26 mouse cellular contexts compared by ENCODE assay signal in genomic region chr16:39298856-39299255, GRCm38 (mm10).
DNase-seq lines count a peak whose midpoint lies in the region; ATAC-seq and TF ChIP-seq lines count a peak whose summit lies in the region.
"Had no signal": no experiment of that assay in that cellular context is flagged by ENCODE, and none has a peak within 500 bp of the region (broad histone marks: within the 10 kb centered on the region; RNA-seq: fewer than 3 reads in every experiment).

No protein-coding gene starts in this region.

- H3K27ac ChIP-seq in forebrain, embryonic 14.5 days (ENCODE audit: low read depth, low read length) = no peak overlapping the region
- no peak overlapping the region for H3K27ac ChIP-seq in forebrain, embryonic 10.5 days
- H3K27ac ChIP-seq in midbrain, embryonic 14.5 days (replicated peaks; ENCODE audit: low read depth, low read length) = no peak overlapping the region
- no peak overlapping the region for H3K27ac ChIP-seq in midbrain, embryonic 15.5 days
- H3K27ac ChIP-seq: embryonic facial prominence, embryonic 13.5 days; embryonic facial prominence, embryonic 15.5 days; forebrain, embryonic 13.5 days had no signal

- ATAC-seq in forebrain, embryonic 14.5 days = no peak
- no peak for ATAC-seq in midbrain, embryonic 14.5 days (ENCODE audit: low FRiP score, low TSS enrichment)
- no peak for ATAC-seq in midbrain, embryonic 15.5 days (replicated peaks)
- ATAC-seq: activated CD4-positive, CD25-positive, alpha-beta regulatory T cell, adult 4 months; CD4-positive, CD25-positive, alpha-beta regulatory T cell, adult 4 months; forebrain, embryonic 13.5 days; forebrain, embryonic 16.5 days; Patski had no signal

- 0 out of 2 replicates have a peak, but pooled peaks cover 4% of the 10 kb centered on the region for H3K4me1 ChIP-seq in forebrain, embryonic 14.5 days (ENCODE audit: control insufficient read depth, insufficient read depth, low read length)
- H3K4me1 ChIP-seq in forebrain, embryonic 10.5 days = peaks cover 14% of the 10 kb centered on the region
- peaks cover 25% of the 10 kb centered on the region; the same call in 1 of the 2 replicates for H3K4me1 ChIP-seq in midbrain, embryonic 14.5 days (ENCODE audit: control insufficient read depth, insufficient read depth, low read length)
- H3K4me1 ChIP-seq in midbrain, embryonic 15.5 days = peaks cover 21% of the 10 kb centered on the region
- H3K4me1 ChIP-seq: embryonic facial prominence, embryonic 15.5 days had no signal

- peak; percentile 34 for DNase-seq in forebrain, embryonic 14.5 days (ENCODE audit: low spot score)
- no peak for DNase-seq in forebrain, embryonic 10.5 days (ENCODE audit: extremely low spot score, low spot score)
- DNase-seq in midbrain, embryonic 14.5 days = peak; percentile 62
- DNase-seq in brain, embryonic 14.5 days (ENCODE audit: low read depth) = peak; percentile 63
- DNase-seq: adrenal gland, adult 8-10 months; adrenal gland, postnatal 14 days; adrenal gland, postnatal 36 days; B cell, adult 2 months; cerebellum, adult 11 months; cerebellum, adult 18-20 months; cerebellum, adult 8-10 months; cerebellum, adult 9-11 months; cerebellum, postnatal 14 days; cerebellum, postnatal 36 days; embryo, embryonic 11 days had no signal

- TF ChIP-seq POLR2A in brain, embryonic 14.5 days (IDR thresholded peaks at IDR 0.05; ENCODE audit: borderline replicate concordance, extremely low read depth, insufficient read depth, insufficient read length, poor library complexity, severe bottlenecking) = no peak

- H3K36me3 ChIP-seq in forebrain, embryonic 14.5 days (ENCODE audit: control insufficient read depth, insufficient read depth, low read length) = no peaks in the 10 kb centered on the region
- H3K36me3 ChIP-seq in forebrain, embryonic 10.5 days (replicated peaks) = no peaks in the 10 kb centered on the region
- H3K36me3 ChIP-seq in midbrain, embryonic 14.5 days (ENCODE audit: control insufficient read depth, insufficient read depth, low read length) = no peaks in the 10 kb centered on the region
- H3K36me3 ChIP-seq in midbrain, embryonic 15.5 days (replicated peaks) = no peaks in the 10 kb centered on the region
- H3K36me3 ChIP-seq: embryonic facial prominence, embryonic 13.5 days; embryonic facial prominence, embryonic 15.5 days; G1E had no signal

- no peak overlapping the region for H3K4me3 ChIP-seq in forebrain, embryonic 14.5 days (ENCODE audit: low read depth, low read length)
- no peak overlapping the region for H3K4me3 ChIP-seq in forebrain, embryonic 10.5 days
- no peak overlapping the region for H3K4me3 ChIP-seq in midbrain, embryonic 14.5 days (replicated peaks; ENCODE audit: low read depth, low read length)
- no peak overlapping the region for H3K4me3 ChIP-seq in midbrain, embryonic 15.5 days
- H3K4me3 ChIP-seq: embryonic facial prominence, embryonic 13.5 days; embryonic facial prominence, embryonic 15.5 days; erythroblast, embryonic 14.5 days; forebrain, embryonic 13.5 days had no signal

- TF ChIP-seq CTCF in brain, embryonic 14.5 days (IDR thresholded peaks at IDR 0.05; ENCODE audit: borderline replicate concordance, extremely low read depth, insufficient read depth, insufficient read length) = no peak

- H3K4me2 ChIP-seq in forebrain, embryonic 14.5 days (ENCODE audit: low read length) = no peak overlapping the region
- H3K4me2 ChIP-seq in midbrain, embryonic 14.5 days (ENCODE audit: low read length) = no peak overlapping the region
- H3K4me2 ChIP-seq in midbrain, embryonic 15.5 days = no peak overlapping the region
- H3K4me2 ChIP-seq: embryonic facial prominence, embryonic 13.5 days; embryonic facial prominence, embryonic 15.5 days; forebrain, embryonic 13.5 days had no signal

- H3K9ac ChIP-seq in forebrain, embryonic 14.5 days (ENCODE audit: low read length) = no peak overlapping the region
- H3K9ac ChIP-seq in midbrain, embryonic 14.5 days (replicated peaks; ENCODE audit: low read length) = no peak overlapping the region
- H3K9ac ChIP-seq in midbrain, embryonic 15.5 days = no peak overlapping the region
- H3K9ac ChIP-seq: embryonic facial prominence, embryonic 13.5 days; embryonic facial prominence, embryonic 15.5 days; forebrain, embryonic 13.5 days had no signal

- no peaks in the 10 kb centered on the region for H3K27me3 ChIP-seq in forebrain, embryonic 14.5 days (replicated peaks; ENCODE audit: control insufficient read depth, insufficient read depth, low read length)
- H3K27me3 ChIP-seq in forebrain, embryonic 10.5 days (ENCODE audit: poor library complexity, severe bottlenecking) = no peaks in the 10 kb centered on the region
- H3K27me3 ChIP-seq in midbrain, embryonic 14.5 days (ENCODE audit: control insufficient read depth, insufficient read depth, low read length) = no peaks in the 10 kb centered on the region
- H3K27me3 ChIP-seq in midbrain, embryonic 15.5 days (replicated peaks) = no peaks in the 10 kb centered on the region
- H3K27me3 ChIP-seq: CH12.LX; embryonic facial prominence, embryonic 13.5 days; embryonic facial prominence, embryonic 15.5 days; forebrain, embryonic 13.5 days; Patski had no signal

- no peaks in the 10 kb centered on the region for H3K9me3 ChIP-seq in forebrain, embryonic 14.5 days (replicated peaks; ENCODE audit: control insufficient read depth, low read length)
- no peaks in the 10 kb centered on the region for H3K9me3 ChIP-seq in forebrain, embryonic 10.5 days
- no peaks in the 10 kb centered on the region for H3K9me3 ChIP-seq in midbrain, embryonic 14.5 days (ENCODE audit: control insufficient read depth, low read length)
- H3K9me3 ChIP-seq in midbrain, embryonic 15.5 days = no peaks in the 10 kb centered on the region
- H3K9me3 ChIP-seq: embryonic facial prominence, embryonic 13.5 days; embryonic facial prominence, embryonic 15.5 days; forebrain, embryonic 13.5 days had no signal

- 72% methylated on average over 3 of the region's 3 CpGs for WGBS in forebrain, embryonic 14.5 days
- WGBS in forebrain, embryonic 10.5 days = 92% methylated on average over 3 of the region's 3 CpGs
- WGBS in midbrain, embryonic 14.5 days = 64% methylated on average over 3 of the region's 3 CpGs
- WGBS in midbrain, embryonic 15.5 days = 59% methylated on average over 3 of the region's 3 CpGs
